Mouse (Mus musculus) megakaryocyte, embryonic 14.5 days (primary cell): ENCODE results near the gene Slc6a16.

Source experiments
- FLI1 ChIP-seq: IDR thresholded peaks from 2 replicates; pipeline ENCODE4 v1.6.1; 2012; ENCODE audit warnings: low read length, inconsistent platforms, mixed read lengths
- GATA1 ChIP-seq: IDR thresholded peaks from 3 replicates; pipeline ENCODE4 v1.6.1; 2012; ENCODE audit warnings: mixed read lengths, low read length, inconsistent platforms, borderline replicate concordance

DNA sequence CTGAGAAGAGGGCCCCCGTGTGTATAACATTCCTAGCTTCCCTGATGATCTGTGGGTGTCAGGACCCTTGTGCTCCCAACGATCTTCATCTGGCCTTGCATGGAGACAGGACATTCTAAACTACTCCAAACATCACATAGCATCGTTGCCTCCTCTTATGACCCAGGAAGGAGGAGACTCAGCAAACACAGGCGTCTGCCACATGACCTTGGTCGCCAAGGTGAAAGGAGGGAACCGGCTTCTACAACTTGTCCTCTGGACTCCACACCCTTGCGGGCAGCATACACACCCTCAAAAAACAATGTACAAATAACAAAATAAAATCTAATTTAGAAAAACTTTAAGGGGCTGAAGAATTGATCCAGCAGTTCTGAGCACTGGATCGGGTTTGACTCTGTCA is 71.1 kb downstream of the Slc6a16 start:
- TF ChIP-seq GATA1 = no peak
- no peak for TF ChIP-seq FLI1
